Mouse (Mus musculus): ENCODE results near the gene Fam102a.

The Fam102a gene

GRCm38 (mm10) chr2:32610610-32611229 is 75.6 kb downstream of the Fam102a start:
- no peak for DNase-seq

DNA sequence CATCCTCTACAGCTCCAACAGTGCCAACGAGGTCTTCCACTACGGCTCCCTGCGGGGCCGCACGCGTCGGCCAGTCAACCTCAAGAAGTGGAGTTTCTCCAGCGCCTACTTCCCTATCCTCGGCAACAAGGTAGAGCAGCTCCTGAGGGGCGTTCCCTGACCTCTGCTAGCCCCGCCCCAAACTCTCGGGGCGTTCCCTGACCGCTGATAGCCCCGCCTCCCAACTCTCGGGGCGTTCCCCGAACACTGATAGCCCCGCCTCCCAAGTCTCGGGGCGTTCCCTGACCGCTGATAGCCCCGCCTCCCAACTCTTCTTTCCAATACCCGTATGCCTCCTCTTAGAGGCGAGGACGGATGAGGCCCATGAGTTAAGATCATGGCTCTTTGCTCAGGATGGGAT is 77.1 kb downstream of the Fam102a start:
- DNase-seq = no peak

DNA sequence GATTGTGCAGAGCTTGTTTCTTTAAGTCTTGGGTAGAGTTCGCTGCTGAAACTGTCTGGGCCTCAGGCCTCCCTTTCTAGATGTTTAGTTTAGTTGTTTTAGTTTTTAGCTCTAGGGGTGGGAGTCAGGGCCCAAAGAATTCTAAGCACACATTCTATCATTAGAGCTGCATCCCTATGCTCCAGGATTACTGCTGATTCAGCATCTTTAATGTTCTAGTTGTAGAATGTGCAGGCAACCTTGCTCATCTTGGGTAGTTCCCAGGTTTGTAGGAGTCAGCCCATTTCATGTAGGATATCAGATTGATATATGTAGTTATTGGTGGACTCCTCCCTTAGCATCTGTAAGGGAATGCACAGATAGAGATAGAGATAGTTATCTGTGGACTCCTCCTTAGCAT is 82.0 kb downstream of the Fam102a start:
- no peak for DNase-seq

DNA sequence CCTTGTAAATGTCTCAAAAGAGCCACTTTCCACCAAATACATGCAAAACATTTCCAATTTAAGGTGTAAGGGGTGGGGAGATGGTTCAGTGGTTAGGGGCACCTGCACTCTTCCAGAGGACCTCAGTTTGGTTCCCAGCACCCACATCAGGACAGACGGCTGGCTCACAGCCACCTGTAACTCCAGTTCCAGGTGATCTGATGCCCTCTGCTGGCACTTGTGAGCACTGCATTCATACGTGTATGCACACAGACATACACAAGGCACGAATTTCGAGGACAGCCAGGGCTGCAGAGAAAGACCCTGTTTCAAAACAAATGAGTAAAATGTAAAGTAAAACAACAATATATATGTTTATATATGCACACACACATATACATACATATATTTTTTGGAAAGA is 82.5 kb downstream of the Fam102a start:
- DNase-seq = no peak

- DNase-seq = no peak
Observed at GRCm38 (mm10) chr2:32618051-32618450, 82.9 kb downstream of the Fam102a start.
